Mouse (Mus musculus) gastrocnemius, adult 2 months (tissue): Measurements from ENCODE around the gene Jag1. TPM values are rescaled to one million over a fixed set of nuclear protein-coding genes. Genes with fewer than 3 reads are reported as not detected.
A peak's percentile ranks its signal among the peaks of the same experiment; 100 is the strongest.

Experiments
- DNase-seq: peaks from one replicate; pipeline ENCODE4 v3.0.0; 2022
- H3K27ac ChIP-seq: fragments of 200-600 bp; 2 replicates; pipeline ENCODE4 v1.8.1; 2022; ENCODE audit warnings: mild to moderate bottlenecking
- H3K4me3 ChIP-seq: fragments of 200-600 bp; 2 replicates; pipeline ENCODE4 v1.8.1; 2022; ENCODE audit warnings: mild to moderate bottlenecking, moderate library complexity
- CTCF ChIP-seq: fragments of 200-600 bp; IDR thresholded peaks from 2 replicates; pipeline ENCODE4 v1.8.1; 2022; ENCODE audit warnings: antibody characterized with exemption, mild to moderate bottlenecking, moderate library complexity
- intact Hi-C: fragments of 180-260 bp; cut with DNase I; formaldehyde crosslinking; loops from one replicate; pipeline ENCODE4 v1.15.1; 2025
- total RNA-seq, 2 experiments: library from RNA; stranded (reverse); gene quantifications; 2 replicates each; pipeline ENCODE4 v1.2.3; 2021

Gene Jag1
- total RNA-seq, 2 experiments from 2014 or later: 5.3 to 6.7 TPM

DNA sequence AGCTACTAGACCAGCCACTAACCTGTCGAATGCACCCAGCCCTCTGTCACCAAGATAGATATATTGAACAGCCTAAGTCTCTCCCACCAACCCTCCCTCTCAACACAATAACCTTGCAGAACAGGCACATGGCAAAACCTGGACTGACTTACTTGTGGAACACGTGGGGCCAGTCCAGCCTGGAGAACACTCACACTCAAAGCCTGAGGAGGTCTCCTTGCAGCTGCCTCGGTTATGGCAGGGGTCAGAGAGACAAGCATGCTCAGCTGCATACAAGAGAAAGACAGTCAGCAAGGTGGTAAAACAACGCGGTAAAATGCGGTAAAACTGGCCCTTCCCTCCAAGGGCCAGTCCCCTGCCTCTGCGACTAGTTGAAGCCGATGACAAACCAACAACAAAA, 22.1 kb downstream of the Jag1 start:
- TF ChIP-seq CTCF: no peak
- intact Hi-C loops: no loop called here
- H3K4me3 ChIP-seq: no peak overlapping the region
- H3K27ac ChIP-seq: no peak overlapping the region
- DNase-seq: no peak

DNA sequence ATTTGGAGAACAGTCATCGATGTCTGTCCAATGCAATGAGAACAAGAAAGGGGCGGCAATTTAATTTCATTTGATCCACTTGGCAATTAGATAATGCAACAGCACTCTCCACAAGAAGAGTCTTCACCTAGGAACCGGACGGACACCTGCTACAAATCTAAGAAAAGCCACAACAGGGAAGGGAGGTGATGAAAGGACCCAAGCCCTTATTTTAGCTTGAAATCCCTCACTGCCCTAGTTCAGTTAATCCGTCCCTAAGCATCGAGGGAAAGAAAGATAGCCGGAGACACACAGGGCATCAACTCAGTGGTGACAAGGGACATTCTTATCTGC, 23.2 kb downstream of the Jag1 start:
- DNase-seq: no peak
- no peak for TF ChIP-seq CTCF
- no peak overlapping the region for H3K27ac ChIP-seq
- intact Hi-C loops: no loop called here
- H3K4me3 ChIP-seq: no peak overlapping the region

- peak overlapping the region; percentile 28; the same call in 1 of the 2 replicates for H3K27ac ChIP-seq
Measured at GRCm38 (mm10) chr2:137092523-137093297, 23.7 kb downstream of the Jag1 start.

GRCm38 (mm10) chr2:137091766-137092522, 24.5 kb downstream of the Jag1 start:
- no peak for TF ChIP-seq CTCF
- no peak for DNase-seq
- Histone ChIP-seq H3K4me3 (no peak overlapping the region), H3K27ac (no peak overlapping the region)
- intact Hi-C loops: no loop called here

More at GRCm38 (mm10) chr2:137092523-137093297, 23.7 kb downstream of the Jag1 start:
- DNase-seq: peak; percentile 25
- no peak overlapping the region for H3K4me3 ChIP-seq
- no peak for TF ChIP-seq CTCF
- intact Hi-C loops: no loop called here

- intact Hi-C loops: no loop called here
- TF ChIP-seq CTCF: no peak
- H3K4me3 ChIP-seq: no peak overlapping the region
- no peak overlapping the region for H3K27ac ChIP-seq
- no peak for DNase-seq
Measured at GRCm38 (mm10) chr2:137087705-137088104, 28.7 kb downstream of the Jag1 start.

DNA sequence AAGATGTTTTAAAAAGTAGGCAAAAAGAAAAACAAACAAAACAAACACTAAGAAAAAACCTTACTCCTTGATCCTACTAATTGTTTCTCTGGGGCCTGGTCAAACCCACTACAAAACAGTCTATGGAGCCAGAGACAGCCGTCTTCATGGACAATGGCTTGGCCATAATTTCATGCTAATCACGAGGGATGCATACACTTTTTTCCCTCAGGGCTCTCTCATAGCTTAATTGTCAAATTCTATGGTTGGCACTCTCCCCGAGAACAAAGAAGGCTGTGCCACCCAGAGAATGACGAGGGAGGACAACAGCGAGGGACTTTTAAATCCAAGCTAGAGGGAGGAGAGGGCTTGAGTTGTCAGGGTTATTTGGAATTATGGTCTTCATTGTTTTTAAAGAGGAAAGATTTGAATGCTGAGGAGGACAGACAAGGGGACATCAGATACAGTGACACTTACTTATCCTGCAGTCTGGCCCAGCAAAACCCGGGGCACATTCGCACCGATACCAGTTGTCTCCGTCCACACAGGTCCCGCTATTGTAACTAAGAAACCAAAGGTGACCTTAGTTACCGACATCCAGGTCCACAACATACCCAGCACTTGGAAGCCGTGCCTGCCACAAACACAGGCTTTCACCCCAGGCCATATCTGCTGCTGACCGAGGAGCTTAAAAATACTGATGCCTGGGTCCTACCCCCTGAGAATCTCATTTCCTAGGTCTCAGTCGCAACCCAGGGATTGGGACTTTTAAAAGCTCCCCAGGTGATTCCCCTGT, 29.6 kb downstream of the Jag1 start:
- Histone ChIP-seq H3K4me3 (no peak overlapping the region), H3K27ac (no peak overlapping the region; the same call in 1 of the 2 replicates)
- TF ChIP-seq CTCF: no peak
- no peak for DNase-seq
- intact Hi-C loops: no loop called here

DNA sequence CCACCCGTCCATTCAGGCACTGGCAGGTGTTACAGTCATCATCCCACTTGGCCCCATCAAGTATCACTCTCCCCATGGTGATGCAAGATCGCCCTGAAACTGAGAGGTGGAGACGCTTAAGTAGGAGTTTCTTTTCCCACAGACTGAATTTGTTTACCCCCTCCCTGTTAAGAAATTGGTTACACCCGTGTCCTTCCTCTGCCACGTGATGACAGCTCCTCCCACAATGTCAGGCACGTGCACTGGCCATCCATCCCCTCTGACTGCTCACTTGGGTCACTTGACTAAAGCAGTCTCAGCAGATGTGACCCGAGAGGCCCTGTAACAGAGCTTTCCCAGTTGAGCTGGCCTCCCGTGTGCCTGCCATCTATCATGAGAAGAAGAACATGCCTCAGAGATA, 31.2 kb downstream of the Jag1 start:
- peak; percentile 61 for DNase-seq
- intact Hi-C loops: no loop called here
- no peak for TF ChIP-seq CTCF

GRCm38 (mm10) chr2:137082896-137083620, 33.4 kb downstream of the Jag1 start:
- Histone ChIP-seq H3K27ac (0 out of 2 replicates have a peak overlapping the region, but pooled peaks have one; percentile 9), H3K4me3 (peak overlapping the region; percentile 7; the same call in 1 of the 2 replicates)
- intact Hi-C loops: no loop called here
- DNase-seq: no peak
- TF ChIP-seq CTCF: no peak

More for the DNA sequence above, 31.2 kb downstream of the Jag1 start:
- H3K4me3 ChIP-seq: no peak overlapping the region
- peak overlapping the region; percentile 41; the same call in 1 of the 2 replicates for H3K27ac ChIP-seq

DNA sequence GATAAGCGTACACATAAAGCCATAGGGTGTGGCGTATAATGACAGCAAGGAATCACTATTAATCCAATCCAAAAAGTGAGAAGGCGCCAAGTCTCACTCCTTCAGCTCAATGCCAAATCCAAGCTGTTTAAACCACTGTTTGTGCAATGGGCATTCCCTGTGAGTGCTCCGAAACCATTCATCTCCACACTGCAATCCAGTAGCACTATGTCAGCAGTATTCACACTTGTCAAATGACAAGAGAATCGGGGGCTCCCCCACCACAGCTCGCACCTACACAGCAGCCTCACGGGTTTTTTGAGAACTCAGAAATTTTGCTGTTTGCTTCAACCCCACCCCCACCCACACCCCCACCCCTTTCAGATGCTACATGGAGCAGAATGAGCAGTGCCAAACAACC, 35.4 kb downstream of the Jag1 start:
- DNase-seq: no peak
- intact Hi-C loops: no loop called here
- peak overlapping the region; percentile 58 for H3K27ac ChIP-seq

GRCm38 (mm10) chr2:137080468-137080867, 36.0 kb downstream of the Jag1 start:
- TF ChIP-seq CTCF: no peak
- intact Hi-C loops: no loop called here

More for the DNA sequence above, 35.4 kb downstream of the Jag1 start:
- no peak for TF ChIP-seq CTCF
- no peak overlapping the region for H3K4me3 ChIP-seq

GRCm38 (mm10) chr2:137079721-137080320, 36.6 kb downstream of the Jag1 start:
- no peak for TF ChIP-seq CTCF
- intact Hi-C loops: no loop called here
- Histone ChIP-seq H3K4me3 (no peak overlapping the region), H3K27ac (peak overlapping the region; percentile 58)
- no peak for DNase-seq

More at GRCm38 (mm10) chr2:137080468-137080867, 36.0 kb downstream of the Jag1 start:
- no peak overlapping the region for H3K4me3 ChIP-seq
- DNase-seq: peak; percentile 30
- H3K27ac ChIP-seq: peak overlapping the region; percentile 58
